Mouse (Mus musculus): Measurements from ENCODE around the gene Ikbip. TPM values are rescaled to one million over a fixed set of nuclear protein-coding genes. Genes with fewer than 3 reads are reported as not detected.

Ikbip gene
- total RNA-seq (2018; cell fraction: chromatin; rRNA removed) = 10 to 100 TPM in 14 of 26 experiments, 1 to 10 TPM in 12; 3.0 to 30.2 (median 11.3) TPM
- total RNA-seq (2018; cell fraction: cytosol; rRNA removed) = 10 to 100 TPM in 22 of 26 experiments, 1 to 10 TPM in 4; 8.3 to 17.7 (median 12.3) TPM
- total RNA-seq (2018; cell fraction: nucleus; rRNA removed) = 10 to 100 TPM in 20 of 26 experiments, 1 to 10 TPM in 6; 6.7 to 35.7 (median 13.5) TPM
- polyA plus RNA-seq (2018) = 12.9 to 17.5 TPM (median 14.3 TPM) in 3 replicates

- under 1% methylated on average over 86 of the region's 87 CpGs for WGBS (ENCODE audit: missing documents)
- peak within 1 kb of the TSS; percentile 80 for H3K4me3 ChIP-seq (ENCODE audit: inconsistent target)
- peak within 1 kb of the TSS; percentile 76 for H3K27ac ChIP-seq
- H3K79me2 ChIP-seq (ENCODE audit: inconsistent target) = peaks cover 44% of the 10 kb centered on the region
- peaks cover 14% of the 10 kb centered on the region for H3K36me3 ChIP-seq (ENCODE audit: inconsistent target)
These were observed at the start of gene Ikbip, which contains the start of gene Apaf1 for GRCm38 (mm10) chr10:91082550-91083392. Gene Ikbip, plus strand, starts transcription at chr10:91082940. Gene Apaf1, minus strand, starts transcription at chr10:91082770.

DNA sequence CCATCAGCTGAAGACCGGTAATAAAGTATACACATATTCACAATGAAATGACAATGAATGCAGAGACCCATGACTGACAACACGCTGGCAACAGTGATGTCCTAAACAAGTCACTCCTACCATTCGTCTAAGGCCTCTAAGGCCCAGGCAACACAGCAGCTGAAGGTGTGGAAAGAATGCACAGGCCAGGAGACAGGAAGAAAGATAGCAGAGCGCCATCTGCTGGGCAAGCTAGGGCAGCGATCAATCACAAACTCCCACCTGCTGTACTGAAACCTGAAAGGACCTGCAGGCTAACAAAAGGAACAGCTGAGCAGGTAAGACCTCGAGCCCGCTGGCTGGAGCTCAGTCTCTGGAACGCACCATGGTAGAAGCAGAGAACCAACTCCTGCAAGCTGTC lies 48.8 kb upstream of the Ikbip start:
- 52% methylated on average over 8 of the region's 8 CpGs for WGBS (ENCODE audit: missing documents)
- H3K79me2 ChIP-seq (ENCODE audit: inconsistent target) = no peaks in the 10 kb centered on the region
- H3K27ac ChIP-seq = no peak overlapping the region
- peaks cover 68% of the 10 kb centered on the region for H3K36me3 ChIP-seq (ENCODE audit: inconsistent target)
- no peak overlapping the region for H3K4me3 ChIP-seq (ENCODE audit: inconsistent target)

- Histone ChIP-seq H3K36me3 (ENCODE audit: inconsistent target) (peaks cover 88% of the 10 kb centered on the region), H3K27ac (no peak overlapping the region), H3K79me2 (ENCODE audit: inconsistent target) (peaks cover 18% of the 10 kb centered on the region; the same call in 1 of the 2 replicates), H3K4me3 (ENCODE audit: inconsistent target) (no peak overlapping the region)
- 88% methylated on average over 4 of the region's 4 CpGs for WGBS (ENCODE audit: missing documents)
These were observed 33.0 kb upstream of the Ikbip start for GRCm38 (mm10) chr10:91049696-91050095.

- H3K27ac ChIP-seq = no peak overlapping the region
- WGBS (ENCODE audit: missing documents) = 93% methylated on average over 3 of the region's 3 CpGs
- H3K79me2 ChIP-seq (ENCODE audit: inconsistent target) = peaks cover 6% of the 10 kb centered on the region; the same call in 1 of the 2 replicates
- H3K4me3 ChIP-seq (ENCODE audit: inconsistent target) = no peak overlapping the region
- peaks cover 91% of the 10 kb centered on the region for H3K36me3 ChIP-seq (ENCODE audit: inconsistent target)
These were observed 31.6 kb upstream of the Ikbip start for GRCm38 (mm10) chr10:91051156-91051555.

DNA sequence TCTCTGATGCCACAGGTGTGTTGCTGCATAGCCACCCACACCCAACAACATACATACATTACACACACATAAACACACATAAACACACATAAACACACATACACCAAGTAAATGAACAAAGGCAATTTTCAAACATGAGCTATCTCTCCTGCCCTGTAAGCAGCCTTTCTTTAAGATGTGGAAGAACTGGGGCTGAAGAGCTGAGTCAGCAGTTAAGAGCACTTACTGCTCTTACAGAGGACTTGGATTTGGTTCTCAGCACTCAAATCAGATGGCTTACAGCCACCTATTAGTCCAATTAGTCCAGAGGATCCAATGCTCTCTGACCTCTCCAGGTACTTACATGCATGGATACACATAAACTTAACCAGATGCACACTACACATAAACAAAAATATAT lies 30.0 kb upstream of the Ikbip start:
- no peaks in the 10 kb centered on the region; the same call in 1 of the 2 replicates for H3K79me2 ChIP-seq (ENCODE audit: inconsistent target)
- H3K27ac ChIP-seq = no peak overlapping the region
- H3K4me3 ChIP-seq (ENCODE audit: inconsistent target) = no peak overlapping the region
- peaks cover 87% of the 10 kb centered on the region for H3K36me3 ChIP-seq (ENCODE audit: inconsistent target)

DNA sequence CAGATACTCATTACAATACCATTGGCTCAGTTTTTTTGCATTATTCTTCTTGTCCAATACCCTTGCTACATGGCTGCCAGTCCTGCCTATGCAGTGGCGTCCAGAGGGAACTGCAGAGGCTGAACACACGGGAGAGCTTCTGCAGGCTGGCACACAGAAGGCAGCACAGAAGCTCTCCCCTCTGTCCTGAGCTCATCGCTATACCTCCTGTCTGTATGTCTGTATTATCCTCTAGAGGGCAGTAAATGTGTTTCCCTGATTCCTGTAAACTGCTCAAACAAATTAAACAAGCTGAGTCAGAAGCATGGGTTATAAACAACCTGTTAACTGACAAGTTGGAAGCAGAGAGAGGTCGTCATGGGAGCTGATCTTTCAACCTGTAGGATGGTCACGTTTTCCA lies 22.0 kb upstream of the Ikbip start:
- Histone ChIP-seq H3K79me2 (ENCODE audit: inconsistent target) (no peaks in the 10 kb centered on the region), H3K36me3 (ENCODE audit: inconsistent target) (peaks cover 82% of the 10 kb centered on the region), H3K4me3 (ENCODE audit: inconsistent target) (no peak overlapping the region), H3K27ac (no peak overlapping the region)
- WGBS (ENCODE audit: missing documents) = 45% methylated on average over 5 of the region's 5 CpGs

DNA sequence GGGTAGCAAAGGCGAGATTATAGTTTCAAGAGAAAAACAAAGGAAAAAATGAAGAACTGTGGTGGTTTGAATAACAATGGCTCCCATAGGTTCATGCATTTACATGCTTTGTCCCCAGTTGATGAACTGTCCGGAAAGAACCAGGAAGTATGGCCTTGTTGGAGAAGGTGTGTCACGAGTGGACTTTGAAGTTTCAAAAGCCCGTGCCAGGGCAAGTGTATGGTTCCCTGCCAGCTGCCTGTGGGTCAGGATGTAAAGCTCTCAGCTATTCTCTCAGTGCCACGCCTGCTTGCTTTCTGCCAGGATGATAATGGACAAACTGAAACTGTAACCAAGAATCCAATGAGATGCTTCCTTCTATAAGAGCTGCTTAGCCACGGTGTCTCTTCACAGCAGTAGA lies 20.4 kb upstream of the Ikbip start:
- WGBS (ENCODE audit: missing documents) = 89% methylated on average over 6 of the region's 6 CpGs
- H3K4me3 ChIP-seq (ENCODE audit: inconsistent target) = no peak overlapping the region
- peaks cover 88% of the 10 kb centered on the region for H3K36me3 ChIP-seq (ENCODE audit: inconsistent target)
- no peaks in the 10 kb centered on the region for H3K79me2 ChIP-seq (ENCODE audit: inconsistent target)
- H3K27ac ChIP-seq = no peak overlapping the region

GRCm38 (mm10) chr10:91071768-91072167 lies 11.0 kb upstream of the Ikbip start:
- Histone ChIP-seq H3K4me3 (ENCODE audit: inconsistent target) (no peak overlapping the region), H3K79me2 (ENCODE audit: inconsistent target) (peaks cover 82% of the 10 kb centered on the region), H3K27ac (no peak overlapping the region), H3K36me3 (ENCODE audit: inconsistent target) (peaks cover 72% of the 10 kb centered on the region)
- no CpG with 5 or more reads among the region's 1 CpGs for WGBS (ENCODE audit: missing documents)

DNA sequence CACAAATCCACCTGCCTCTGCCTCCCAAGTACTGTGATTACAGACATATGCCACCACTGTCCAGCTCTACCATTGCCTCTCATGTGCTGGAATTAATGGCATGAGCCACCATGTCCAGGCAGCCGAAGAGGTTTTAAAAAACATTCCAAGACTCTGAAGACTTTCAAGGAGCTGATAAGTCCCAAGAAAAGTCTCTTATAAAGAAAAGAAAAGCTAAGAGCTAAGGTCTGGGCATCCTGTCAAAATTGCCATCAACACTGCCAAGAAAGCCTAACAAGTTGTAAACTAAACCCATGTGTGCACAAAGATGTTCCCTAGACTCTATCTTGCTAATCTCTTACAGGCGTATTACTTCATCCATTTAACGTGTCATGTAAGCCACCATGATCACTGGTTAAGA lies 9.4 kb upstream of the Ikbip start:
- no peak overlapping the region for H3K4me3 ChIP-seq (ENCODE audit: inconsistent target)
- WGBS (ENCODE audit: missing documents) = 94% methylated on average over 3 of the region's 3 CpGs
- peaks cover 74% of the 10 kb centered on the region for H3K36me3 ChIP-seq (ENCODE audit: inconsistent target)
- H3K79me2 ChIP-seq (ENCODE audit: inconsistent target) = peaks cover 94% of the 10 kb centered on the region
- no peak overlapping the region for H3K27ac ChIP-seq

- Histone ChIP-seq H3K36me3 (ENCODE audit: inconsistent target) (peaks cover 60% of the 10 kb centered on the region), H3K27ac (no peak overlapping the region), H3K79me2 (ENCODE audit: inconsistent target) (peaks cover 98% of the 10 kb centered on the region), H3K4me3 (ENCODE audit: inconsistent target) (no peak overlapping the region)
- 61% methylated on average over 2 of the region's 2 CpGs for WGBS (ENCODE audit: missing documents)
These were observed 6.1 kb upstream of the Ikbip start for GRCm38 (mm10) chr10:91076667-91077066.

DNA sequence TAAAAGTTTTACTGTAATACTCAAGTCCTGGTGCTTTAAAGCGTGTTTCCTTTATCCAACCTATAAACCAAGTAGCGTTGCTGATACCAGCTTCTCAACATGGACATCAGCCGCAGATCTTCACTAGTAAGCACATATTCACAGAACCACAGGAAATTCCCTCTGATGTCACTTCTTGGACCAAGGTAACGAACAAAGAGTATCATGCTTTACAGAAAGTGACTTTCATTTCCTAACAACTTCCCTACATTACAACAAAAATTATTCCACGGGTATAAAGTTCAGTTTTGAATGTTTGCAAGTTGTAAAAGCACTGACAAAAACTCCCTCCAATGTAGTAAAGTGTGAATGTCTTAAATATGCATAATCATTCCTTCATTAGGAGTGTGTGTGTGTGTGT lies 2.2 kb upstream of the Ikbip start:
- peaks cover 66% of the 10 kb centered on the region for H3K79me2 ChIP-seq (ENCODE audit: inconsistent target)
- H3K36me3 ChIP-seq (ENCODE audit: inconsistent target) = peaks cover 36% of the 10 kb centered on the region
- H3K27ac ChIP-seq = peak overlapping the region; percentile 15
- peak overlapping the region; percentile 80; the same call in 1 of the 2 replicates for H3K4me3 ChIP-seq (ENCODE audit: inconsistent target)
- 21% methylated on average over 5 of the region's 5 CpGs for WGBS (ENCODE audit: missing documents)

- peak overlapping the region; percentile 76 for H3K27ac ChIP-seq
- under 1% methylated on average over 27 of the region's 27 CpGs for WGBS (ENCODE audit: missing documents)
- H3K4me3 ChIP-seq (ENCODE audit: inconsistent target) = peak overlapping the region; percentile 80
- H3K36me3 ChIP-seq (ENCODE audit: inconsistent target) = peaks cover 21% of the 10 kb centered on the region
- H3K79me2 ChIP-seq (ENCODE audit: inconsistent target) = peaks cover 51% of the 10 kb centered on the region
These were observed 707 bp upstream of the Ikbip start for GRCm38 (mm10) chr10:91081959-91082507.

DNA sequence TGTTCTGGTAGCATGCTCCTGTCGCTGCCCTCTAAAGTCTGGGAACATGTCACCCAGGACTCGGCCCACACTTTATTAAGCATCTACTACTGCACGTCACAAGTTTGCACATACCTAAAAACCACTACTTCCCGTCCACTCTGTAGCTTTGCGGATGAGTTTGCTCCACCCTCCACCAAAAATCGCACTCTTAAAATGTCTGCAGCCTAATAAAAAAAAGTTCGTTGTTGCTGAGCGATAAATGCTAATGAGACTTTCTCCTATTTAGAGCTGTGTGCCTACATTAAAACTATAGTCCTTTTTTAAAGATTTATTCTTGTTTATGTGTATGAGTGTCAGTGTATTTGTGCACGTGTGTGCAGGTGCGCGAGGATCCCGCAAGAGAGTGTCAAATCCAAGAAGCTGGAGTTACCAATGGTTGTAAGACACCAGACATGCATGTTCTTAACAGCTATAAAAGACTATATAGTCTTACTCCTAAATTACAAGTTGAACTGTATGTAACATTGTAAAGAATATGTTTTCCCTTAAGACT lies 720 bp downstream of the Ikbip start:
- Histone ChIP-seq H3K36me3 (ENCODE audit: inconsistent target) (peaks cover 10% of the 10 kb centered on the region; the same call in 1 of the 2 replicates), H3K4me3 (ENCODE audit: inconsistent target) (peak overlapping the region; percentile 35), H3K27ac (no peak overlapping the region), H3K79me2 (ENCODE audit: inconsistent target) (peaks cover 37% of the 10 kb centered on the region)
- 30% methylated on average over 12 of the region's 12 CpGs for WGBS (ENCODE audit: missing documents)

- H3K79me2 ChIP-seq (ENCODE audit: inconsistent target) = no peaks in the 10 kb centered on the region
- 100% methylated on average over 4 of the region's 4 CpGs for WGBS (ENCODE audit: missing documents)
- H3K4me3 ChIP-seq (ENCODE audit: inconsistent target) = no peak overlapping the region
- no peaks in the 10 kb centered on the region for H3K36me3 ChIP-seq (ENCODE audit: inconsistent target)
- no peak overlapping the region for H3K27ac ChIP-seq
These were observed 10.1 kb downstream of the Ikbip start for GRCm38 (mm10) chr10:91092812-91093211.
